ENCODE assay signal across 22 mouse cellular contexts in genomic region chr6:39808511-39808910, GRCm38 (mm10). TPM values are rescaled to one million over a fixed set of nuclear protein-coding genes. Genes with fewer than 3 reads are reported as not detected.
A peak's percentile ranks its signal among the peaks of the same experiment; 100 is the strongest.
DNase-seq lines count a peak whose midpoint lies in the region; ATAC-seq and TF ChIP-seq lines count a peak whose summit lies in the region.
"Had no signal": no experiment of that assay in that cellular context is flagged by ENCODE, and none has a peak within 500 bp of the region (broad histone marks: within the 10 kb centered on the region; RNA-seq: fewer than 3 reads in every experiment).

No protein-coding gene starts in this region.

- H3K4me3 ChIP-seq in kidney, postnatal 0 days (replicated peaks; ENCODE audit: low read depth, low read length) = no peak overlapping the region
- no peak overlapping the region for H3K4me3 ChIP-seq in kidney, embryonic 14.5 days (ENCODE audit: low read length)
- H3K4me3 ChIP-seq in hindbrain, embryonic 13.5 days = no peak overlapping the region
- no peak overlapping the region for H3K4me3 ChIP-seq in forebrain, embryonic 15.5 days
- H3K4me3 ChIP-seq: embryonic facial prominence, embryonic 15.5 days; heart, embryonic 10.5 days; hindbrain, embryonic 15.5 days had no signal

- ATAC-seq in kidney, postnatal 0 days (replicated peaks; ENCODE audit: low FRiP score, low read depth) = no peak
- no peak for ATAC-seq in kidney, embryonic 14.5 days (ENCODE audit: low FRiP score, low TSS enrichment)
- ATAC-seq in erythroblast, adult 5-6 weeks (replicated peaks; ENCODE audit: low FRiP score, poor library complexity, severe bottlenecking) = no peak
- no peak for ATAC-seq in hindbrain, embryonic 13.5 days (ENCODE audit: low FRiP score)
- no peak for ATAC-seq in forebrain, embryonic 15.5 days (replicated peaks)
- ATAC-seq: activated CD4-positive, CD25-positive, alpha-beta regulatory T cell, adult 4 months; forebrain, embryonic 16.5 days had no signal

- no peak overlapping the region for H3K9ac ChIP-seq in kidney, postnatal 0 days (ENCODE audit: low read depth, low read length)
- H3K9ac ChIP-seq in kidney, embryonic 14.5 days (ENCODE audit: low read depth, low read length) = no peak overlapping the region
- H3K9ac ChIP-seq in hindbrain, embryonic 13.5 days = no peak overlapping the region
- H3K9ac ChIP-seq in forebrain, embryonic 15.5 days (replicated peaks) = no peak overlapping the region
- H3K9ac ChIP-seq: embryonic facial prominence, embryonic 15.5 days; hindbrain, embryonic 15.5 days had no signal

- H3K9me3 ChIP-seq in kidney, postnatal 0 days (replicated peaks; ENCODE audit: low read length) = no peaks in the 10 kb centered on the region
- no peaks in the 10 kb centered on the region for H3K9me3 ChIP-seq in kidney, embryonic 14.5 days (ENCODE audit: control insufficient read depth, low read length)
- no peaks in the 10 kb centered on the region for H3K9me3 ChIP-seq in hindbrain, embryonic 13.5 days
- H3K9me3 ChIP-seq in forebrain, embryonic 15.5 days = no peaks in the 10 kb centered on the region
- H3K9me3 ChIP-seq: embryonic facial prominence, embryonic 15.5 days; heart, embryonic 10.5 days; hindbrain, embryonic 15.5 days had no signal

- H3K27ac ChIP-seq in kidney, postnatal 0 days = no peak overlapping the region
- no peak overlapping the region for H3K27ac ChIP-seq in kidney, embryonic 14.5 days (ENCODE audit: low read depth, low read length)
- H3K27ac ChIP-seq in hindbrain, embryonic 13.5 days = no peak overlapping the region
- no peak overlapping the region for H3K27ac ChIP-seq in forebrain, embryonic 15.5 days (replicated peaks)
- H3K27ac ChIP-seq: embryonic facial prominence, embryonic 15.5 days; heart, embryonic 10.5 days; hindbrain, embryonic 15.5 days had no signal

- no peaks in the 10 kb centered on the region for H3K27me3 ChIP-seq in kidney, postnatal 0 days (ENCODE audit: insufficient read depth, low read length)
- no peaks in the 10 kb centered on the region for H3K27me3 ChIP-seq in kidney, embryonic 14.5 days (ENCODE audit: control insufficient read depth, insufficient read depth, low read length)
- no peaks in the 10 kb centered on the region for H3K27me3 ChIP-seq in hindbrain, embryonic 13.5 days
- H3K27me3 ChIP-seq in forebrain, embryonic 15.5 days = no peaks in the 10 kb centered on the region
- H3K27me3 ChIP-seq: embryonic facial prominence, embryonic 15.5 days; hindbrain, embryonic 15.5 days had no signal

- H3K4me1 ChIP-seq in kidney, postnatal 0 days (replicated peaks; ENCODE audit: insufficient read depth, low read length) = peaks cover 3% of the 10 kb centered on the region; the same call in 1 of the 2 replicates
- 0 out of 2 replicates have a peak, but pooled peaks cover 4% of the 10 kb centered on the region for H3K4me1 ChIP-seq in kidney, embryonic 14.5 days (ENCODE audit: control insufficient read depth, insufficient read depth, low read length)
- peaks cover 14% of the 10 kb centered on the region for H3K4me1 ChIP-seq in hindbrain, embryonic 13.5 days (replicated peaks)
- H3K4me1 ChIP-seq in forebrain, embryonic 15.5 days = peaks cover 30% of the 10 kb centered on the region
- H3K4me1 ChIP-seq: embryonic facial prominence, embryonic 15.5 days had no signal

- WGBS in kidney, postnatal 0 days = 62% methylated on average over 5 of the region's 5 CpGs
- 56% methylated on average over 5 of the region's 5 CpGs for WGBS in kidney, embryonic 14.5 days
- 79% methylated on average over 5 of the region's 5 CpGs for WGBS in hindbrain, embryonic 13.5 days
- 19% methylated on average over 5 of the region's 5 CpGs for WGBS in forebrain, embryonic 15.5 days

- 0 out of 2 replicates have a peak, but pooled peaks cover 4% of the 10 kb centered on the region for H3K36me3 ChIP-seq in kidney, postnatal 0 days (ENCODE audit: insufficient read depth, low read length)
- H3K36me3 ChIP-seq in kidney, embryonic 14.5 days (ENCODE audit: control insufficient read depth, insufficient read depth, low read length) = no peaks in the 10 kb centered on the region
- peaks cover 4% of the 10 kb centered on the region; the same call in 1 of the 2 replicates for H3K36me3 ChIP-seq in hindbrain, embryonic 13.5 days
- no peaks in the 10 kb centered on the region for H3K36me3 ChIP-seq in forebrain, embryonic 15.5 days
- H3K36me3 ChIP-seq: hindbrain, embryonic 15.5 days had no signal

- TF ChIP-seq CTCF in kidney, postnatal 0 days (IDR thresholded peaks at IDR 0.05; ENCODE audit: low read depth) = no peak

- H3K4me2 ChIP-seq in kidney, postnatal 0 days (ENCODE audit: low read length) = no peak overlapping the region
- no peak overlapping the region for H3K4me2 ChIP-seq in kidney, embryonic 14.5 days (replicated peaks; ENCODE audit: low read depth, low read length)
- H3K4me2 ChIP-seq in hindbrain, embryonic 13.5 days = no peak overlapping the region
- H3K4me2 ChIP-seq in forebrain, embryonic 15.5 days (replicated peaks) = no peak overlapping the region
- H3K4me2 ChIP-seq: embryonic facial prominence, embryonic 15.5 days; hindbrain, embryonic 15.5 days had no signal

- peak; percentile 22 for DNase-seq in kidney, postnatal 0 days (ENCODE audit: low spot score)
- peak; percentile 6 for DNase-seq in induced T-regulatory cell, adult 2 months (ENCODE audit: low read depth)
- DNase-seq in retina, postnatal 1 day = peak; percentile 73
- peak; percentile 28 for DNase-seq in thymus, postnatal 14 days
- DNase-seq: adrenal gland, adult 2 months; adrenal gland, postnatal 25 days; cerebellum, adult 18-20 months; cerebellum, adult 9-11 months; cerebellum, postnatal 36 days; gastrocnemius, postnatal 10 days; heart, adult 18-20 months; heart, postnatal 10 days; heart, postnatal 4 days had no signal

RNA-seq across cellular contexts. Expression of gene Mrps33, which starts 2.3 kb away (rescaled TPM):
- polyA plus RNA-seq in kidney, postnatal 0 days (2015; fragmentation: Nextera tagmentation; extraction: Ambion mirVana) = 220 and 245 TPM in 2 replicates
- 208 and 276 TPM in 2 replicates for polyA plus RNA-seq in kidney, embryonic 14.5 days (2014; fragmentation: Nextera tagmentation; extraction: Ambion mirVana)
- total RNA-seq in erythroblast, adult 5-6 weeks (2015; ENCODE audit: low replicate concordance) = 19.4 and 30.2 TPM in 2 replicates
- total RNA-seq in erythroblast, adult 5-6 weeks (2017; ENCODE audit: low replicate concordance) = 7.8 and 18.7 TPM in 2 replicates
- polyA plus RNA-seq in hindbrain, embryonic 13.5 days (2015; fragmentation: Nextera tagmentation; extraction: Ambion mirVana) = 199 and 222 TPM in 2 replicates
- 225 and 230 TPM in 2 replicates for polyA plus RNA-seq in forebrain, embryonic 15.5 days (2015; fragmentation: Nextera tagmentation; extraction: Ambion mirVana)

Comparison
In these comparisons a context has a peak if more than half of its experiments do, and no peak if none do; other contexts are left out.
1. DNase-seq: peak in every context shown above with its lines; median percentile 73 in retina, postnatal 1 day; 28 in thymus, postnatal 14 days; 22 in kidney, postnatal 0 days; 6 in induced T-regulatory cell, adult 2 months.